In genomic region chr6:119505525-119506225, GRCm38 (mm10) we compare ENCODE assay signal across 18 mouse cellular contexts. TPM values are rescaled to one million over a fixed set of nuclear protein-coding genes. Genes with fewer than 3 reads are reported as not detected.
DNase-seq lines count a peak whose midpoint lies in the region; TF ChIP-seq lines count a peak whose summit lies in the region.
"Had no signal": no experiment of that assay in that cellular context is flagged by ENCODE, and none has a peak within 500 bp of the region (broad histone marks: within the 10 kb centered on the region; RNA-seq: fewer than 3 reads in every experiment).

No protein-coding gene starts in this region.

- TF ChIP-seq CTCF in small intestine, adult 2 months (IDR thresholded peaks at IDR 0.05; ENCODE audit: extremely low read depth, insufficient read length, insufficient replicate concordance, low read depth, low read length), result no peak

- H3K27me3 ChIP-seq in heart, embryonic 10.5 days (ENCODE audit: insufficient read depth, poor library complexity, severe bottlenecking), result no peaks in the 10 kb centered on the region
- H3K27me3 ChIP-seq in small intestine, adult 2 months (ENCODE audit: control insufficient read depth, insufficient read depth, low read length), result no peaks in the 10 kb centered on the region
- H3K27me3 ChIP-seq: embryonic facial prominence, embryonic 15.5 days; liver, embryonic 13.5 days; midbrain, embryonic 13.5 days had no signal

- intact Hi-C loops in heart, postnatal 10 days (cut with DNase I), result no loop called here

- peaks cover 10% of the 10 kb centered on the region; the same call in 1 of the 2 replicates for H3K4me1 ChIP-seq in heart, embryonic 10.5 days
- peaks cover 8% of the 10 kb centered on the region; the same call in 1 of the 2 replicates for H3K4me1 ChIP-seq in small intestine, adult 2 months (ENCODE audit: control insufficient read depth, insufficient read depth, insufficient read length, low read length)
- H3K4me1 ChIP-seq: liver, embryonic 13.5 days; megakaryocyte, embryonic 14.5 days had no signal

- H3K36me3 ChIP-seq in heart, embryonic 10.5 days, result no peaks in the 10 kb centered on the region
- no peaks in the 10 kb centered on the region for H3K36me3 ChIP-seq in small intestine, adult 2 months (ENCODE audit: control insufficient read depth, insufficient read depth, low read length)
- H3K36me3 ChIP-seq: embryonic facial prominence, embryonic 15.5 days; hindbrain, embryonic 10.5 days; liver, embryonic 13.5 days; midbrain, embryonic 13.5 days had no signal

- H3K27ac ChIP-seq in heart, embryonic 10.5 days, result peak overlapping the region; percentile 3; the same call in 1 of the 2 replicates
- H3K27ac ChIP-seq in small intestine, adult 2 months (ENCODE audit: insufficient read depth, low read depth, low read length), result peak overlapping the region; percentile 74
- H3K27ac ChIP-seq: embryonic facial prominence, embryonic 15.5 days; gastrocnemius, adult 2 months; hindbrain, embryonic 10.5 days; liver, embryonic 13.5 days; midbrain, embryonic 13.5 days had no signal

- H3K4me3 ChIP-seq in heart, embryonic 10.5 days, result no peak overlapping the region
- H3K4me3 ChIP-seq in small intestine, adult 2 months (ENCODE audit: low read depth, low read length), result peak overlapping the region; percentile 34; the same call in 1 of the 2 replicates
- H3K4me3 ChIP-seq: embryonic facial prominence, embryonic 15.5 days; gastrocnemius, adult 2 months; hindbrain, embryonic 10.5 days; liver, embryonic 13.5 days; megakaryocyte, embryonic 14.5 days; midbrain, embryonic 13.5 days had no signal

- no peaks in the 10 kb centered on the region for H3K9me3 ChIP-seq in heart, embryonic 10.5 days
- H3K9me3 ChIP-seq: embryonic facial prominence, embryonic 15.5 days; hindbrain, embryonic 10.5 days; liver, embryonic 13.5 days; midbrain, embryonic 13.5 days had no signal

- no peak for DNase-seq in heart, embryonic 10.5 days (ENCODE audit: low spot score)
- DNase-seq in heart, postnatal 10 days, result no peak
- peak; percentile 58 for DNase-seq in kidney, adult 9 months
- no peak for DNase-seq in kidney, postnatal 14 days
- peak; percentile 28 for DNase-seq in ES-CJ7 (ENCODE audit: low read depth, low spot score)
- DNase-seq in embryo, embryonic 9.5 days (ENCODE audit: extremely low spot score), result no peak
- DNase-seq in lung, adult 18-20 months, result no peak
- DNase-seq: adrenal gland, postnatal 25 days; cerebellum, adult 8-10 months; gastrocnemius, adult 2 months; liver, embryonic 13.5 days; lung, embryonic 14.5 days; lung, postnatal 36 days had no signal

- TF ChIP-seq POLR2A in small intestine, adult 2 months (IDR thresholded peaks at IDR 0.05; ENCODE audit: low read depth, low read length), result no peak

- WGBS in heart, embryonic 10.5 days, result 65% methylated on average over 9 of the region's 9 CpGs
- 69% methylated on average over 9 of the region's 9 CpGs for WGBS in small intestine, adult 2 months

RNA-seq across cellular contexts. Expression of gene Fbxl14, which starts 26.2 kb away (rescaled TPM):
- 2.4 and 3.9 TPM in 2 replicates for polyA plus RNA-seq in heart, embryonic 10.5 days (2016; fragmentation: Nextera tagmentation; extraction: Ambion mirVana)
- 10 to 100 TPM; 19.5 to 20.0 TPM for total RNA-seq in heart, postnatal 10 days (2021)
- polyA plus RNA-seq in small intestine, adult 2 months (2012; rRNA removed), result 42.7 and 79.6 TPM in 2 replicates

RNA-seq across cellular contexts. Expression of gene Wnt5b, which starts 38.5 kb away (rescaled TPM):
- polyA plus RNA-seq in heart, embryonic 10.5 days (2016; fragmentation: Nextera tagmentation; extraction: Ambion mirVana), result 6.7 and 8.0 TPM in 2 replicates
- 1 to 10 TPM; 5.3 to 7.2 TPM for total RNA-seq in heart, postnatal 10 days (2021)
- polyA plus RNA-seq in small intestine, adult 2 months (2012; rRNA removed), result 1.8 and 1.9 TPM in 2 replicates

Comparison
In these comparisons a context has a peak if more than half of its experiments do, and no peak if none do; other contexts are left out.
1. DNase-seq: peak in kidney, adult 9 months (single experiment) and ES-CJ7 (single experiment); none in heart, embryonic 10.5 days (single experiment), heart, postnatal 10 days (0 of 2), kidney, postnatal 14 days (single experiment), embryo, embryonic 9.5 days (single experiment) and lung, adult 18-20 months (0 of 2).